Mouse (Mus musculus) heart, postnatal 10 days (tissue): Measurements from ENCODE around the gene Gtf3c6. TPM values are rescaled to one million over a fixed set of nuclear protein-coding genes. Genes with fewer than 3 reads are reported as not detected.

ENCODE experiments used
- total RNA-seq, 2 experiments: library from RNA; stranded (reverse); gene quantifications; 2 replicates each; pipeline ENCODE4 v1.2.3; 2021

Gene Gtf3c6
- total RNA-seq, 2 experiments from 2014 or later, result 30.4 to 31.5 TPM

Other genes with a start within 250 kb of the Gtf3c6 start
- 1 to 10 TPM; 1.7 to 1.9 TPM for gene Mfsd4b1, start 232.8 kb downstream of the Gtf3c6 start, total RNA-seq
- gene Slc16a10, start 115.8 kb downstream of the Gtf3c6 start, total RNA-seq, result 10 to 100 TPM; 13.4 to 16.2 TPM
- gene Rpf2, start 11.1 kb downstream of the Gtf3c6 start, total RNA-seq, result 10 to 100 TPM; 16.1 to 17.2 TPM
- 10 to 100 TPM; 41.9 to 64.2 TPM for gene Amd1, start 44.1 kb upstream of the Gtf3c6 start, total RNA-seq
- 10 to 100 TPM; 15.8 to 16.2 TPM for gene Cdk19, start 81.5 kb upstream of the Gtf3c6 start, total RNA-seq